Mouse (Mus musculus) erythroblast, embryonic 14.5 days (primary cell): ENCODE measurements around the gene Tnfaip8l3.

ENCODE experiments used
- GATA1 ChIP-seq: IDR thresholded peaks from 2 replicates; pipeline ENCODE4 v1.6.1; 2012; ENCODE audit warnings: low read length, inconsistent platforms, mixed read lengths
- TAL1 ChIP-seq: IDR thresholded peaks from 3 replicates; pipeline ENCODE4 v1.6.1; 2012; ENCODE audit warnings: low read length, inconsistent platforms, mixed read lengths

DNA sequence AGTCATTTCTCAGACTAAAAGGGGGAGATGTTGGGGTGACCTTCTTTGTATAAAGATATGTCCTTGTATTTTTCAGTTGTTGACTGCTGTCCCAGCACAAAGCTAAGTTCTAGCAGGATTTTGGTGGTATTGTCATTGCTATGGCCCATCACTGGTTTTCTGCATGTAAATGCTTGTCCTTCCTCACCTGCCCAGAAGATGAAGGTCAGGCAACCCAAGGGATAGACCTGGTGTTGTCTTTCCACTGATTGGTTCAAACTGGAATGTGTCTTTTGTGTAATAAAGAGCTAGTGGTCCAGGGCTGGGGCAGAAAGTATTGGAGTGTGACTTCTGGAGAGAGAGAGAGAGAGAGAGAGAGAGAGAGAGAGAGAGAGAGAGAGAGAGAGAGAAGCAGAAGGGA is 30.4 kb upstream of the Tnfaip8l3 start:
- TF ChIP-seq GATA1 (no peak), TAL1 (no peak)
